Mouse (Mus musculus) CD4-positive, CD25-positive, alpha-beta regulatory T cell, adult 4 months (primary cell): ENCODE data around the gene Dixdc1. TPM values are rescaled to one million over a fixed set of nuclear protein-coding genes. Genes with fewer than 3 reads are reported as not detected.
A peak's percentile ranks its signal among the peaks of the same experiment; 100 is the strongest.

Source experiments
- ATAC-seq: one replicate; pipeline ENCODE4 v1.8.0; 2017
- polyA plus RNA-seq, 2 experiments: library from polyadenylated mRNA; unstranded; fragments of 100-300 nt; shearing (Covaris generic); gene quantifications; one replicate each; pipeline ENCODE4 v1.2.1; 2017

Gene Dixdc1
- polyA plus RNA-seq, 2 experiments from 2014 or later, result 0.19 TPM; not detected in 1

DNA sequence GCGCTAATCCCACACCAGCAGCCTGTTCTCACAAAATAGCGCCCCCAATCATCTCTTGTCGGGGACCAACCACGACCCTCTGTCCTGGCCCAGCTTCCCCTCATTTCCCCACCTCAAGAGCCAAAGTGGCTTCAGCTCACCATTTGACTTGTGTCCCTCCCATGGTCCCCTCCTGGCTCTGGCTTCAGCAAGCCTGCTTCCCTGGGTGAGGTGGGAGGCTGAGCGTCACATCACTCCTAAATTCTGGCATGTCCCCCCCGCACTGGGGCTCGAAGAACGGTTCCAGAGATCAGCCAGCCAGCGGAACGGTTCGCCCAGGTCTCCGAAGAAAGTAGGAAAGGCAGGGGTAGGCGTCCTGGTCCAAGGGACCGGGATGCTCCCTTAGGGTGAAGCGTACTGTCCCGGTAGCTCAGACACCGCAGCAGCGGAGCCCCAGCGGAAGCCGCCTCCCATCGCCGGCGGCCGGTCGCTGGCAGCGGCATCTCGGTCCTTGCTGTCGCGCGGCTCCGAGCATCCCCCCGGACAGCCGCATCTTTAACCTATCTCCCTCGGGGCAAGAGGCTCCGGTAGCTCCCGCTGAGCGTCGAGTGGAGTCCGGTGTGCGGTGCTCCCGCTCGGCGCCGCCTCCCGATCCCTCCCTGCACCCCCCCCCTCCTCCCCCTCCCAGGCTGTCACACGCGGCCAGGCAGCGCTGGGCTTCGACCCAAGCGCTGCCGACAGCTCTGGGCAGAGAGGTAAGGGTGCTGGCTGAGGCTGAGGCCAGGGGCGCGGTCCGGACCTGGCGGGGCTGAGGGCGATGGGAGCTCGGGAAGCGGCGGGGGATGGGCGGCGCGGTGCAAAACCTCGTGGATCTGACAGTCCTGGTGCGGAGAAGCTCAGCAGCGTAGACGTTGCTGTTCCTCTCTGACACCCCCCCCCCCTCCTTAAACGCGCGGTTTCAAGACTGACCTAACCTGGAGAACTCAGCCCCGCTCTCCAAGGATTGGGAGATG is 40.6 kb downstream of the Dixdc1 start:
- ATAC-seq, result peak; percentile 56

- peak; percentile 69 for ATAC-seq
Measured at GRCm38 (mm10) chr9:50697706-50698041, 41.6 kb downstream of the Dixdc1 start.

DNA sequence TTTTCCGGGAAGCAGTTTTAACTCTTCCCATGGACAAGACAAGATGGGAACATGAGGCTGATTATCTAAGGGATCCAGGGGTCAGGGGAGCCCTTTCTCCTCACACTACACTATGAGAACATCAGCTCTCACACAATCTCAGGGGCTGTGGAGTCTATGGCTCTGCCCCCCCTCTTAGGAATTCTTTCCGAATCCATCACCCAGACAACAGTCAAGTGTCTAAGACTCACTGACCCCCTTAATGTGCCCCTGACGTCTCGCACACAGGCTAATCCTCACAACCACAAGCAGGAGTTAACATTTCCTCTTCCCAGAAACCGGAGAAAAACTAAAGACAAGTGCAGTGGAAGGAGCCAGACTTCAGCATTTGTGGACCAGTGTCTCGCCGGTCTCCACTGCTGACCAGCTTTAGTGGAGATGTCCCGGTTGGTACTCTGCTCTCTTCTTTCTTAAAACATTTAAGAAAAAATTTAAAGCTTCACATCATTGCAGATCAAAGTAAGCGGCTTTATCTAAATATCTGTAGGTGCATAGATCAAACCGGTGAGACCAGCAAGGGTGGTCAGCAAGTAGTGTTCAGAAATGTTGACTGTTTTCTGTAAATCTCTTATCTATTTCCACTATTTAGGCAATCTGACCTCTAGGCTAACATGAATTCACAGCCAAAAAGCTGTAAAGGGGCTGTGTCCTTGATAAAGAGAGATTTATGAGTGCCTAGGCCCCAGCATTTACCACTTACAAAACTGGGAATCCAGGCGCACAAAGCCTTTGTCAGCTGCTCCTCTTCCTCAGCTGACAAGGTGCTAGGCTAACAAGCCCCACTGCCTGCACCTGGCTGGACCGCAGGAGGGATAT is 42.2 kb downstream of the Dixdc1 start:
- no peak for ATAC-seq

GRCm38 (mm10) chr9:50695153-50695552 is 44.2 kb downstream of the Dixdc1 start:
- ATAC-seq, result no peak

DNA sequence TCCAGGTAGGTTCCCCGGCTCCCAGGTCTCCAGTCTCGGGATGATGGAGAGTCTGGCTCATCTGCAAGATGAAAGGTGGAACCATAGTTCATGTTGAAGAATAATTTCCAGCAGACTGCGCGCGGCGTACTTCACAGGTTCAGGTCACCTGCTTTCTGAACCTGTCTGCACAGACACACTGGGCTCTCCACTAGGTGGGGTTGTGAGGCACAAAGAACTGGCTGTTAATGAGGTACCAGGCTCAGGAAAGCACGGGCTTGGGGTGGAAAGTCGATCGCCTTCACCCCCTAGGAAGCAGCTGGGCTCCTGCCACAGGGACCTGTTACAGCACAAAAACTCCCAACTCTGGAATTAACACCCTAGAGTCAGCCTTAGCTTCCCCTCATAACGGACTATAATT is 45.7 kb downstream of the Dixdc1 start:
- no peak for ATAC-seq

DNA sequence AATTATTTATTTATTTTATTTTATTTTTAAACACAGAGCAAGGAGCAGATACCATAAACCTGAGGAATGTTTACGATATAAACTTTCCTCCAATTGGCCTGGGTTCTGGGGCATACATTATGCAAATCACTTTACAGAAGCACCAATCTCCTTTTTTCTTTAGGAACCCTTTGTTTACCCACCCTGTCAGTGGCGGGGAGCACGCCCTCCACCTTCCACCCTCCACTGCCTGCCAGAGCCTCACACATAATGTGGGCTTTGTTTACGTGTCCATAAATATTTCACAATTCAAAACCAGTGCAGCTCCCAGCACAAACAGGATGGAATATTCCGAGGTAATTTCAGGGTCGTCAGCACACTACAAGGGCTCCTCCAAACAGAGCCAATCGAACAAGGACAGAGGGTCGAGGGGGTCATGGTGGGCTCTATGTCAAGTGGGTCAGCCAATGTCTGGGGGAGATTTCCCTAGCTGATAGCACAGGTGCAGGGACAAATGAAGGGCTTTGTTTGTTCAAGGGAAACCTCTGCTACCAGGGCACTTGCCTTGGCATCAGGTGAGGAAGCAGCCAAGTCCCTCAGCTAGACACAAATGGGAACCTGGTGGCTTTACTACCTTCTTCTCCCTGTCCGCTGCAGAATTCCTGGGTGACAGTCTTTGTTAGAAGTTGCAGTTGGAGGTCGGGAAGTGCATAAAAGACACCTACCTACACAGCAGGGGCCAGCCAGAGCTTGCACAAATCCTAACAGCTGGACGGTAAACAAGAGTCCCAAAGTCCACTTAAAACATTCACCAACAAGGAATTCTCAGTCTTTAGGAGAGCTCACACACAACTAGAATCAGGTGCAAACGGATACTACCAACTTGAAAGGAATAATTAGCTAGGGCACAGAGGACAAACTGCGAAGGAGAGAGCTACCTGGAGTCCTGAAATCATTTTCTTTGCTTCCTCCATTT is 46.4 kb downstream of the Dixdc1 start:
- ATAC-seq, result no peak

DNA sequence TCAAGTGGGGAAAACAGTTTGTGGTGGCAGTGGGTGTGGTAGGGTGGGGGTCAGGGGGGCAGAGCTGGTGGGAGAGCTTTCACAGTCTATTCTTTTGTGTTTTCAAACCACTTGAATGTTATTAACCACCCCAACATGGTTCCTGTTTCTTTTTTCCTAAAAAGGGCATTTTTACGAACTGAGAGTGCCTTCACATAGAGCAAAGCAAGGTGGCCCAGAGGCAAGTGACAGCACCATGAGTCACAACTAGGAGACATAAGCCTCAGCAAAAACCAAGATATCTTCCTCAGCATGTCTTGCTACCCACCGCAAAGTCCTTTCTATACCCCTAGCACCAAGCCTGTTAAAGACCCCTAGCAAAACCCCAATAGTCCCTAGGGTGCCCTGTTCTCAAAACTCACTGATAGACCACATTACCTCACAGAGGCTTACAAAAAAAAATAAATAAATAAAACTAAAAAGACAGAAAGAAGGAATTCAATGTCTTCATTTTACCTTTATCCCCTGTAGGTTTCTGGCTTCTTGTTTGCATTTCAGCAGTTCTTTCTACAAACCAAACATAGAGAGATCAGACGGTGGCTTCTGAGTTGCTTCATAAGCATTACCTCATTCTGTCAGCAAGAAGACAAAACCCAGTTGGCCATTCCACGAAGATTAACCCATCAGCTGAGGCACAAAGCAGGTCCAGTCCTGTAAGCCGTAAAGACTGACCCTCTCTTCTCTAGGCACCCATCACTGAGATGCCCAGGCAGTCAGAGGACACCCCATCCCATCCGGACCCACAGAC is 52.3 kb downstream of the Dixdc1 start:
- ATAC-seq, result no peak

GRCm38 (mm10) chr9:50681727-50682126 is 57.6 kb downstream of the Dixdc1 start:
- ATAC-seq, result no peak

DNA sequence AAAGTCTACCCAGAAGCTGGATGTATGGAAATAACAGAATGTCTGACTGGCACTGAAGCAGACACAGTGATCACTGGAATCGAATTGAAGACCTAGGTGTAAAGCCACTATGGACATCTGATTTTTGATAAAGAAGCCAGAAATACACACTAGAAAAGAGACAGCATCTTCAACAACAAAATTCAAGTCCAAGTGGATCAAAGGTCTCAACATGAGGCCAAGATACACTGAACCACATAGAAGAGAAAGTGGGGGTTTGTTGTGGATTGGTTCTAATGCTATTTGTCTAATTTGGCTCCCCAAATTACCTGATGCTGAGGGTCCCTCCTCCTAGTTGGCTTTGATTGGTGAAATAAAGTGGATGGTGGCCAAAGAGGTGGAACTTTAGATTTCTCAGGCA is 59.9 kb downstream of the Dixdc1 start:
- no peak for ATAC-seq

DNA sequence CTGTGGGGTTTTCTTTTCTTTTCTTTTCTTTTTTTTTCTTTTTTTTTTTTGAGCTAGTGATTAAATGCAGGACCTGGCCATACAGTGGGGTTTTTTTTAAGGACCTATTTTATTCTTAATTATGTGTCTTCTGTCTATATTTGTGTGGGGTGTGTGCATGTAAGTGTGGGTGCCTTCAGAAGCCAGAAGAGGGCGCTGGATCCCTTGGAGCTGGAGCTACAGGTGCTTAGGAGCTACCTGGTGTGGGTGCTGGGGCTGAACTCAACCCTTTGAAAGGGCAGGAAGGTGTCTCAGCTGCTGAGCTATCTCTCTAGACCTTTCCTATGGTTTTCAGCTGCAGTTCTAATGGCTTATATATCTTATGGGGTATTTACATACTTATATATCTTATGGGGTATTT is 64.5 kb downstream of the Dixdc1 start:
- no peak for ATAC-seq

DNA sequence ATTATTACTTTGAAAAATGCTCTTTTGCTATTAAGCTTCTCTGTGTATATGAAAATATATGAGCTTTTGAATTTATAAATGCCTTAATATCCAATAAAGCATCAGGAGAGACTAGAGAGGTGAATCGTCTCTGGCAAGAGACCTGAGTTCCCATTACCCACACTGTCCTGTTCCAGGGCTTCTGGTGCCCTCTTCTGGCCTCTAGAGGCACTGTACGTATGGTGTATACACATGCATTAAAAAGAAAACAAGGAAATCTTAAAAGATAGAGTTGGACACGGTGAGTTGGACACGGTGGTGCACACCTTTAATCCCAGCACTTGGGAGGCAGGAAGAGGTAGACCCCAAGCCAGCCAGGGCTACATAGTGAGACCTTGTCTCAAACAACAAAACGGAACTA is 68.6 kb downstream of the Dixdc1 start:
- ATAC-seq, result peak; percentile 85

DNA sequence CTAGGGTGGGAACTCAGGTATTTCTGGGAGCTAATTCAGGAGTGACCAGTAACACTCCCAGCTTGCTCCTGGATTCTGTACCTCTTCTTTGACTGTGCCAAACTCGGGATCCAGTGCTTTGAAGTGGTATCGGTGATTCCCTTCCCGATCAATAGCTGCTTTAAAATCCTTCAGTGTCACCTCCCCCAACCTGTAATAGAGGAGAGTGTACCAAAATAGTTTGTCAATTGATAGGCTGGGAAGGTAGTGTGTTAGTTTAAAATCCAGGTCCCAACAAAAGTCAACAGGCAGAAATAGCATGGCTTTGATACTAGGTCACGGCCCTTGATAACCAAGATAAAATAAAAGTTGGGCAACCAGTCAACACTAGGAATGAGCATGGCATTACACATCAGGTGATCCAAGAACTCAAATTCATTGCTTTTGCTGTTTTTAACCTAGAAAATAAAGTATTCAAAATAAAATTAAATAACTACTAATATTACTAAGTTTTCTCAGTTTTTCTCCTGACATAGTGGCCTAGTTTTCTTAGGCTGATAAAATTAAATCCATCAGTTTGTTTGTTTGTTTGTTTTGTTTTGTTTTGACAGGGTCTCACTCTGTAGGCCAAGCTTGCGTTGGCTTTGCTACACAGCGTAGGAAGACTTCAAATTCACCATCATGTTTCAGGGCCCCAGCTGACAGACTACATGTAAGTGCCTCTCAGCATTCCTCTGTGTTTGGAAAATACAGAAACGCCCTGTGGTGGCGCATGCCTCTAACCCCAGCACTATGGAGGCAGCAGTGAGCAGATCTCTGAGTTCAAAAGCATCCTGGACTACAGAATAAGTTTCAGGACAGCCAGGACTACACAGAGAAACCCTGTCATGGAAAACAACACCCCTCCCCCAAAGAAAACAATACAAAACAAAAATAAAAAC is 71.5 kb downstream of the Dixdc1 start:
- no peak for ATAC-seq

DNA sequence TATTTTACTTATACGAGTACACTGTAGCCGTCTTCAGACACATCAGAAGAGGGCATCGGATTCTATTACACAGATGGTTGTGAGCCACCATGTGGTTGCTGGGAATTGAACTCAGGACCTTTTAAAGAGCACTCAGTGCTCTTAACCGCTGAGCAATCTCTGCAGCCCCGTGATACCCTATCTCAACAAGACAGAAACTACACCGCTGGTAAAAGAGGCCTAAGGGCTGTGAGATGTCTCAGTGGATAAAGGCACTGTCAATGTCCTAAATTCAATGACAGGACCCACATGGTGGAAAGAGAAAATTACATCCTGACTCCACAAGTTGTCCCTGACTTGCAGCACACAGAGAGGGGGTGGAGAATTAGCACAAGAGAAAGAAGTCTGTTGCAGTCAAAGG is 72.9 kb downstream of the Dixdc1 start:
- ATAC-seq, result no peak

- ATAC-seq, result no peak
Measured at GRCm38 (mm10) chr9:50664826-50665225, 74.5 kb downstream of the Dixdc1 start.

- ATAC-seq, result peak; percentile 20
Measured at GRCm38 (mm10) chr9:50660431-50660830, 78.9 kb downstream of the Dixdc1 start.

DNA sequence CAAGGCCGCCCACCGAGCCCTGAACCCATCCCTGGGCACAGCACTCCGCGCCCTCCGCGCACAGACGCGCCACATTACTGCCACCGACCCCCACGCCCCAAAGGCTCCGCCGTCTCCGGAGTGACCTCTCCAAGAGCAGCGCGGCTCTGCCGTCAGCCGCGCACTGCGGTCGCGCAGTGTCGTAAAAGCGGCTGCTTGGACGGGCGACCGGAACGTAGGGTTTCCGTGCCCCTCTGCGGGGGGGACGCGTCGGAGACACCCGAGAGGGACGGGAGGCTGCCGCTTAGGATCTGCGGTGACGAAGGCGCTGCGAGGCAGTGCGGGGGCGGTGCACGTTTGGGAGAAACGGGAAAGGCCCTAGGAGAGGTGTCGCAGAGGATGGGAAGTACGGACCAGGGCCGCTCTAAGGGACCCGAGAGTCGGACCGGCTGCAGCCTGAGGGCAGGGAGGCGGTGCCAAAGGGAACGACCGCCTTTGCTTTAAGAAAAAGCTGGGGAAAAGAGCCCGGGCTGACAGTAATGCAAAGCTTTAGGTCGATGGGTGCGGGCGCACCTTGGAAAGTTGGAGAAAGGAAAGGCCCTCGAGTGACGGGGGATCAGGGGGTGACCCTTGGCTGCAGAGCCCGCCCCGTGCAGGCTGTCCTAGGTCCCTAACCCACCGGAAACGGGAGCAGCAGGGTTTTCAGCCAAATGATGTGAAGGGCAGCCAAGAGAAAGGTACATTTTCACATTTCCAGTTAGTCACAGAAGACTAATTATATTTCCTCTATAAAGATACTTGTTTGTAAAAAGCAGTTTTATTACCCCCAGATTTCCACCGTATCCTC is 79.7 kb downstream of the Dixdc1 start, which contains the start of gene Dlat:
Dlat (minus strand) TSS at position 389 of the 826 bp plus-strand sequence.
- peak; percentile 85 for ATAC-seq

DNA sequence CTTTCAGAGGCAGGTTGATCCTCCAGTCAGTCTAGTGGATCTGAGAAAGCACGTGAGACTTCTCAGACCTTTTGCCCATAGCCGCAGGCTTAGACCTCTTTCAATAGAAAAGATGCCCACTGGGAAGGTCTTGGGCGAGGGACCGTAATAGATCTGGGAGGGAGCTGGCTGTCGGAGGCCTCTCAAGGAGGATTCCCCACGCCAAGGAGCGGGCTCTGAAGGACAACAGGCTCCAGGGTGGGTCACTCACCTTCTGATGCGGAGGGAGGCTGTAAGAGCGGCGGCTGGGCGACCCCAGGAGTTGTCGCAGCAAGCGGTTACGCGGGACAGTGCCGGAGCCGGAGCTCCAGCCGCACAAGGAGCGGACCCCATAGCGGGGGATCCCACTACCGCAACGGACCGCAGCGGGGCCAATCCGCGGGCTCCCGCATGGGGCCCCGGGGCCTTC is 80.4 kb downstream of the Dixdc1 start:
- ATAC-seq, result peak; percentile 23

DNA sequence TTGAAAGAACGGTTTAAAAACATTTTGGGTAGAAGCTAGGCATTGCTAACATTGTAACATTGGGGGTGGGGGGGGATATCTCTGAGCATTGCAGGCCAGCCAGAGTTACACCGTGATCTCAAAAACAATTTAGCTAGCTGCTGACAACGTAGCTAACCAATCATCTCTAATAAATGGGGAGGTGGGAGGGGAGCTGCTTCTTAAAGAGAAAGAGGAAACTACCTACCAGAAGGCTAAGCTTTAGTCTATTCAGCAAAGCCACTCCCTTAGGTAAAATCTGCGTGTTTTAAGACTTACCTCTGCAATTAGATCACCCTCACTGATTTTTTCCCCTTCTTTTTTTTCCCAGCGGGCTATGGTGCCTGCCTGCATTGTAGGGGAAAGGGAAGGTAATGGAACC is 80.9 kb downstream of the Dixdc1 start:
- no peak for ATAC-seq

DNA sequence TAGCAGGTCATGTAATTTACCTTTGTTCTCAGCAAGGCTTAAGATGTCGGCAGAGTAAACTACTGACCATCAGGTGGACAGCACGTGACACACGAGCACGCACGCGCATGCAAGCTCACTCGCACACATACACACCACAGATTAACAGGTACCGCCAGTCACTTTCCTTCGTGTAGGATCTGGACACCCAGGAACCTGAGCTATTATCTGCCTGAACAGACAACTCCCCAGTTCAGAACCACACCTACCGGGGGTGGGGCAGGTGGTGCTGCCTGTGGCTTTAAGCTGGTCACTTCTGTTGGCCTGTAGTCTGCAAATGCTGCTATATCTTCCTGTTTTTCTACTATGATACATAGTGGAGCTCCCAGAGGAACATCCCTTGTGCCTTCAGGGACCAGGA is 88.8 kb downstream of the Dixdc1 start:
- ATAC-seq, result no peak
